Mouse (Mus musculus): Measurements from ENCODE around the gene Csf2. TPM values are rescaled to one million over a fixed set of nuclear protein-coding genes. Genes with fewer than 3 reads are reported as not detected.

Gene Csf2
- total RNA-seq, 2 experiments from 2014 or later, result not detected

- no peak for DNase-seq
These were observed 7.0 kb downstream of the Csf2 start for GRCm38 (mm10) chr11:54242494-54242893.

GRCm38 (mm10) chr11:54236939-54237338 lies 12.5 kb downstream of the Csf2 start:
- intact Hi-C loops (cut with DNase I), result no loop called here
- peak; percentile 29 for DNase-seq

More at GRCm38 (mm10) chr11:54242494-54242893, 7.0 kb downstream of the Csf2 start:
- intact Hi-C loops (cut with DNase I), result no loop called here

GRCm38 (mm10) chr11:54227478-54227877 lies 22.0 kb downstream of the Csf2 start:
- intact Hi-C loops (cut with DNase I), result no loop called here
- DNase-seq, result no peak

GRCm38 (mm10) chr11:54224475-54224986 lies 24.9 kb downstream of the Csf2 start:
- intact Hi-C loops (cut with DNase I), result no loop called here

GRCm38 (mm10) chr11:54223637-54224474 lies 25.6 kb downstream of the Csf2 start:
- intact Hi-C loops (cut with DNase I), result no loop called here
- no peak for DNase-seq

More at GRCm38 (mm10) chr11:54224475-54224986, 24.9 kb downstream of the Csf2 start:
- no peak for DNase-seq

- intact Hi-C loops (cut with DNase I), result no loop called here
- no peak for DNase-seq
These were observed 29.3 kb downstream of the Csf2 start for GRCm38 (mm10) chr11:54219903-54220740.

- intact Hi-C loops (cut with DNase I), result no loop called here
- no peak for DNase-seq
These were observed 30.3 kb downstream of the Csf2 start for GRCm38 (mm10) chr11:54219191-54219590.

- intact Hi-C loops (cut with DNase I), result no loop called here
- peak; percentile 27 for DNase-seq
These were observed 32.1 kb downstream of the Csf2 start for GRCm38 (mm10) chr11:54217384-54217783.

- DNase-seq, result no peak
- intact Hi-C loops (cut with DNase I), result no loop called here
These were observed 33.4 kb downstream of the Csf2 start for GRCm38 (mm10) chr11:54216091-54216490.

- intact Hi-C loops (cut with DNase I), result no loop called here
- peak; percentile 7 for DNase-seq
These were observed 34.7 kb downstream of the Csf2 start for GRCm38 (mm10) chr11:54214499-54215443.

GRCm38 (mm10) chr11:54213631-54214030 lies 35.8 kb downstream of the Csf2 start:
- no peak for DNase-seq
- intact Hi-C loops (cut with DNase I), result no loop called here

GRCm38 (mm10) chr11:54206993-54207392 lies 42.5 kb downstream of the Csf2 start:
- DNase-seq, result no peak
- intact Hi-C loops (cut with DNase I), result no loop called here

GRCm38 (mm10) chr11:54205366-54205765 lies 44.1 kb downstream of the Csf2 start:
- intact Hi-C loops (cut with DNase I), result no loop called here
- DNase-seq, result no peak

GRCm38 (mm10) chr11:54204781-54205180 lies 44.7 kb downstream of the Csf2 start:
- no peak for DNase-seq
- intact Hi-C loops (cut with DNase I), result no loop called here

- peak; percentile 14 for DNase-seq
These were observed 46.3 kb downstream of the Csf2 start for GRCm38 (mm10) chr11:54203162-54203561.

GRCm38 (mm10) chr11:54201881-54202685 lies 47.4 kb downstream of the Csf2 start:
- DNase-seq, result no peak
- intact Hi-C loops (cut with DNase I), result no loop called here

More at GRCm38 (mm10) chr11:54203162-54203561, 46.3 kb downstream of the Csf2 start:
- intact Hi-C loops (cut with DNase I), result no loop called here

GRCm38 (mm10) chr11:54201287-54201773 lies 48.1 kb downstream of the Csf2 start:
- intact Hi-C loops (cut with DNase I), result no loop called here
- DNase-seq, result no peak
